22 mouse cellular contexts compared by ENCODE assay signal in genomic region chr7:4764946-4765710, GRCm38 (mm10). TPM values are rescaled to one million over a fixed set of nuclear protein-coding genes. Genes with fewer than 3 reads are reported as not detected.
A peak's percentile ranks its signal among the peaks of the same experiment; 100 is the strongest.
DNase-seq lines count a peak whose midpoint lies in the region; ATAC-seq and TF ChIP-seq lines count a peak whose summit lies in the region.
"Had no signal": no experiment of that assay in that cellular context is flagged by ENCODE, and none has a peak within 500 bp of the region (broad histone marks: within the 10 kb centered on the region; RNA-seq: fewer than 3 reads in every experiment).

No protein-coding gene starts in this region.

- no peak for TF ChIP-seq POLR2A in liver, adult 2 months (IDR thresholded peaks at IDR 0.05; ENCODE audit: extremely low read depth, insufficient read depth, low read length)

- no peaks in the 10 kb centered on the region for H3K4me1 ChIP-seq in liver, adult 2 months (ENCODE audit: control insufficient read depth, insufficient read depth, low read length)
- no peaks in the 10 kb centered on the region for H3K4me1 ChIP-seq in liver, embryonic 16.5 days (ENCODE audit: control insufficient read depth, low read depth, low read length)

- no peaks in the 10 kb centered on the region for H3K27me3 ChIP-seq in liver, adult 2 months (ENCODE audit: control insufficient read depth, insufficient read depth, low read length)
- peaks cover 6% of the 10 kb centered on the region for H3K27me3 ChIP-seq in liver, embryonic 16.5 days (ENCODE audit: control insufficient read depth, insufficient read depth, low read depth, low read length)

- peak; percentile 31; the same call in 1 of the 2 replicates for ATAC-seq in frontal cortex, adult (ENCODE audit: low TSS enrichment)
- peak; percentile 43 for ATAC-seq in liver, embryonic 16.5 days (ENCODE audit: low read depth)

- 10% methylated on average over 4 of the region's 4 CpGs for WGBS in liver, adult 2 months
- WGBS in liver, embryonic 16.5 days (ENCODE audit: insufficient replicate concordance): 29% methylated on average over 4 of the region's 4 CpGs

- TF ChIP-seq CTCF in liver, adult 2 months (IDR thresholded peaks at IDR 0.05; ENCODE audit: low read depth, low read length): no peak

- H3K9ac ChIP-seq in liver, adult 2 months (ENCODE audit: low read depth, low read length): 0 out of 2 replicates have a peak overlapping the region, but pooled peaks have one; percentile 2
- no peak overlapping the region for H3K9ac ChIP-seq in liver, embryonic 16.5 days (ENCODE audit: low read depth, low read length)

- H3K27ac ChIP-seq in liver, adult 2 months (replicated peaks; ENCODE audit: insufficient read depth, low read depth, low read length): 0 out of 2 replicates have a peak overlapping the region, but pooled peaks have one; percentile 0
- H3K27ac ChIP-seq in liver, embryonic 16.5 days (ENCODE audit: low read length): no peak overlapping the region
- H3K27ac ChIP-seq: midbrain, embryonic 10.5 days had no signal

- no peak overlapping the region for H3K4me2 ChIP-seq in liver, embryonic 16.5 days (ENCODE audit: low read depth, low read length)
- H3K4me2 ChIP-seq: heart, embryonic 11.5 days had no signal

- no peak overlapping the region for H3K4me3 ChIP-seq in liver, adult 2 months (ENCODE audit: insufficient read depth, low read depth, low read length)
- no peak overlapping the region for H3K4me3 ChIP-seq in liver, embryonic 16.5 days (ENCODE audit: low read depth, low read length)
- H3K4me3 ChIP-seq: midbrain, embryonic 10.5 days had no signal

- H3K79me2 ChIP-seq in liver, adult 2 months (ENCODE audit: control insufficient read depth, insufficient read depth, low read length): no peaks in the 10 kb centered on the region

- H3K36me3 ChIP-seq in liver, adult 2 months (ENCODE audit: control insufficient read depth, insufficient read depth, low read length): no peaks in the 10 kb centered on the region
- H3K36me3 ChIP-seq in liver, embryonic 16.5 days (ENCODE audit: control insufficient read depth, insufficient read depth): no peaks in the 10 kb centered on the region
- H3K36me3 ChIP-seq: G1E; midbrain, embryonic 10.5 days had no signal

- no peak for DNase-seq in frontal cortex, postnatal 10 days (ENCODE audit: low spot score in 2 of 2)
- no peak for DNase-seq in liver, adult 2 months (ENCODE audit: extremely low read depth, low read depth, low spot score)
- no peak for DNase-seq in liver
- DNase-seq in brain, adult 2 months (ENCODE audit: low read depth, low spot score): peak; percentile 80
- DNase-seq in right cerebral cortex, postnatal 25 days: no peak
- DNase-seq in urinary bladder, adult 18-20 months (ENCODE audit: low spot score in 2 of 2): no peak
- DNase-seq: adrenal gland, adult 8-10 months; B cell, adult 2 months; cerebellum, adult 9-10 months; embryo, embryonic 11 days; gastrocnemius, postnatal 36 days; heart, postnatal 36 days; kidney, adult 9 months had no signal

- no peaks in the 10 kb centered on the region for H3K9me3 ChIP-seq in liver, embryonic 16.5 days (replicated peaks; ENCODE audit: control insufficient read depth, low read length)
- H3K9me3 ChIP-seq: G1E; midbrain, embryonic 10.5 days had no signal

RNA-seq across cellular contexts. Expression of gene Fam71e2, which starts 6.0 kb away (rescaled TPM):
- total RNA-seq in liver, adult 2 months (2014; rRNA removed): not detected in 2 replicates
- not detected in 2 replicates for polyA plus RNA-seq in liver, adult 2 months (2012; rRNA removed)
- not detected in 2 replicates for polyA plus RNA-seq in liver, embryonic 16.5 days (2015; fragmentation: Nextera tagmentation; extraction: Ambion mirVana)
- total RNA-seq: adrenal gland, adult 8-10 months; gastrocnemius, postnatal 36 days; heart, postnatal 36 days; layer of hippocampus, postnatal 10 days; left cerebral cortex, postnatal 36 days had no signal
- polyA plus RNA-seq: G1E; heart, embryonic 11.5 days; lung, embryonic 16.5 days; midbrain, embryonic 10.5 days; thymus, postnatal 0 days had no signal

RNA-seq across cellular contexts. Expression of gene Cox6b2, which starts 12.2 kb away (rescaled TPM):
- total RNA-seq in liver, adult 2 months (2014; rRNA removed): not detected in 2 replicates
- 0.67 and 1.3 TPM in 2 replicates for polyA plus RNA-seq in liver, adult 2 months (2012; rRNA removed)
- 65.0 and 71.5 TPM in 2 replicates for polyA plus RNA-seq in liver, embryonic 16.5 days (2015; fragmentation: Nextera tagmentation; extraction: Ambion mirVana)

RNA-seq across cellular contexts. Expression of gene Il11, which starts 17.5 kb away (rescaled TPM):
- not detected in 2 replicates for total RNA-seq in liver, adult 2 months (2014; rRNA removed)
- polyA plus RNA-seq in liver, adult 2 months (2012; rRNA removed): 0.09 TPM in 1 of 2 replicates, not detected in the other
- 0.12 TPM in 1 of 2 replicates, not detected in the other for polyA plus RNA-seq in liver, embryonic 16.5 days (2015; fragmentation: Nextera tagmentation; extraction: Ambion mirVana)
- total RNA-seq: G1E; gastrocnemius, postnatal 36 days; heart, postnatal 36 days had no signal
- polyA plus RNA-seq: heart, embryonic 11.5 days; midbrain, embryonic 10.5 days had no signal

RNA-seq across cellular contexts. Expression of gene Tmem190, which starts 17.6 kb away (rescaled TPM):
- not detected in 2 replicates for total RNA-seq in liver, adult 2 months (2014; rRNA removed)
- polyA plus RNA-seq in liver, adult 2 months (2012; rRNA removed): not detected in 2 replicates
- not detected in 2 replicates for polyA plus RNA-seq in liver, embryonic 16.5 days (2015; fragmentation: Nextera tagmentation; extraction: Ambion mirVana)
- total RNA-seq: adrenal gland, adult 8-10 months; G1E; gastrocnemius, postnatal 36 days; heart, postnatal 36 days; layer of hippocampus, postnatal 10 days; left cerebral cortex, postnatal 36 days had no signal
- polyA plus RNA-seq: G1E; heart, embryonic 11.5 days; midbrain, embryonic 10.5 days; thymus, postnatal 0 days had no signal

RNA-seq across cellular contexts. Expression of gene Tmem238, which starts 24.3 kb away (rescaled TPM):
- total RNA-seq in liver, adult 2 months (2014; rRNA removed): 16.4 and 17.3 TPM in 2 replicates
- 73.2 and 92.1 TPM in 2 replicates for polyA plus RNA-seq in liver, adult 2 months (2012; rRNA removed)
- polyA plus RNA-seq in liver, embryonic 16.5 days (2015; fragmentation: Nextera tagmentation; extraction: Ambion mirVana): 8.4 and 8.9 TPM in 2 replicates

Comparison
In these comparisons a context has a peak if more than half of its experiments do, and no peak if none do; other contexts are left out.
1. RNA of gene Cox6b2, which starts 12.2 kb away (polyA plus RNA-seq): 65.0 to 71.5 TPM in liver, embryonic 16.5 days; 0.67 to 1.3 TPM in liver, adult 2 months; every median in the first group is over 10 times any median in the second.